Mouse (Mus musculus): ENCODE results near the gene Plekho2. TPM values are rescaled to one million over a fixed set of nuclear protein-coding genes. Genes with fewer than 3 reads are reported as not detected.

The Plekho2 gene
- polyA plus RNA-seq, 1 experiment from 2014 or later = 9.1 TPM

DNA sequence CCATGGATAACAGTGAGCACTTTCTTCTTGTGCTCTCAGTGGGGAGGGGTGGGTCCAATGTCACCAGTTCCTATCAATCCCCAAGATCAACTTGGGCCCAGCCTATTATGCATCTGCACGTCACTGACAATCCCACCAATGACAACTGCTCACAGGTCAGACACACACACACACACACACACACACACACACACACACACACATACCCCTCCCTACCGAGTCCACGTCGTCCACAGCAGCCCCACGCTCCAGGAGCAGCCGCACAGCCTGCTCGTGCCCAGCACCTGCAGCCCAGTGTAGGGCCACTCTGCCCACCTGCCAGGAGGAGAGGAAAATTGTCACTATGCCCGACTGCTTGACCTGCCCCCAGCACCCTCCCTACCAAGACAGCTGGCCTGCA, 65.4 kb downstream of the Plekho2 start:
- H3K27me3 ChIP-seq = peaks cover 6% of the 10 kb centered on the region; the same call in 1 of the 2 replicates
- peaks cover 6% of the 10 kb centered on the region for H3K4me1 ChIP-seq
- H3K36me3 ChIP-seq (replicated peaks) = no peaks in the 10 kb centered on the region
- no peak overlapping the region for H3K9ac ChIP-seq
- peak overlapping the region; percentile 36; the same call in 1 of the 2 replicates for H3K27ac ChIP-seq
- no peaks in the 10 kb centered on the region for H3K9me3 ChIP-seq
- WGBS = 82% methylated on average over 8 of the region's 8 CpGs
- no peak overlapping the region for H3K4me3 ChIP-seq (replicated peaks)
- no peak overlapping the region for H3K4me2 ChIP-seq
- ATAC-seq (ENCODE audit: low FRiP score) = no peak

DNA sequence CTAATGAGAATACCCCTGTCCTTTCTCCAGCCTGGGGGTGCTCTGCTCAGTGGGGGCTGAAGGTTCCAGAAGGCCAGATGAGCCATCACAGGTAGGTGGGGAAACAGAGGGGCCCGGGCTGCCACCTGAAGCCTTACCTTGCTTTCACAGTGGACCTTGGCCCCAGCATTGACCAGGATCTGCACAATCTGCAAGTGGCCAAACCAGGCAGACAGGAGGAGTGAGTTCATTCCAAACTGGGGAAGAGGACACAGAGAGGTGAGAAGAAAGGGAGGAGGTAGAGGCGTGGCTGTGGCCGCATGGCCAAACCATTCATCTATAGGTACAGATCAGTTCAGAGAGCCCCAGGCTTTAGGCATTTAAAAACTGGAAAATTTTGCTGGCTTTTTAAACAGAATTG, 67.3 kb downstream of the Plekho2 start:
- no peaks in the 10 kb centered on the region for H3K9me3 ChIP-seq
- ATAC-seq (ENCODE audit: low FRiP score) = no peak
- H3K9ac ChIP-seq = no peak overlapping the region
- H3K4me3 ChIP-seq (replicated peaks) = no peak overlapping the region
- H3K27me3 ChIP-seq = no peaks in the 10 kb centered on the region; the same call in 1 of the 2 replicates
- 81% methylated on average over 3 of the region's 3 CpGs for WGBS
- H3K4me1 ChIP-seq = peaks cover 6% of the 10 kb centered on the region
- no peaks in the 10 kb centered on the region for H3K36me3 ChIP-seq (replicated peaks)
- no peak overlapping the region for H3K4me2 ChIP-seq
- no peak overlapping the region for H3K27ac ChIP-seq

DNA sequence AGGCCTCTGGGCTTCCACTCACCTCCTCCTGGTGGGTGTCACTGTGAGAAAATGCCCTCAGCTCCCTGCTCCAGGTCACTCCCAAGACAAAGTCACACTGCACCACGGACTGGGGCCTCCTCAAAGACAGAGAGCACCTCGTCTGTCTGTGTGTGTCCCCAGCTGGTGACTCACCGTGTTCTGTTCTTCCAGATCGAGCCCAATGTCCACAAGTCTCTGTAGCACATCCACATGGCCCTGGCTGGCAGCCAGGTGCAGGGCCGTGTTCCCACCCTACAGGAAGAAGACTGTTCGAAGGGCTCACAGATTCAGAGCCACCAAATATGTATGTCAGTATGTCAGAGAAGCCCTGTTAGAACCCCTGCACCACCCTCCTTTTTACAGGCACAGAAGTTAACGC, 71.4 kb downstream of the Plekho2 start:
- Histone ChIP-seq H3K4me3 (replicated peaks) (no peak overlapping the region), H3K9ac (no peak overlapping the region), H3K4me1 (no peaks in the 10 kb centered on the region), H3K27ac (no peak overlapping the region), H3K36me3 (replicated peaks) (no peaks in the 10 kb centered on the region), H3K27me3 (no peaks in the 10 kb centered on the region), H3K4me2 (no peak overlapping the region), H3K9me3 (no peaks in the 10 kb centered on the region)
- 79% methylated on average over 7 of the region's 7 CpGs for WGBS
- ATAC-seq (ENCODE audit: low FRiP score) = no peak

DNA sequence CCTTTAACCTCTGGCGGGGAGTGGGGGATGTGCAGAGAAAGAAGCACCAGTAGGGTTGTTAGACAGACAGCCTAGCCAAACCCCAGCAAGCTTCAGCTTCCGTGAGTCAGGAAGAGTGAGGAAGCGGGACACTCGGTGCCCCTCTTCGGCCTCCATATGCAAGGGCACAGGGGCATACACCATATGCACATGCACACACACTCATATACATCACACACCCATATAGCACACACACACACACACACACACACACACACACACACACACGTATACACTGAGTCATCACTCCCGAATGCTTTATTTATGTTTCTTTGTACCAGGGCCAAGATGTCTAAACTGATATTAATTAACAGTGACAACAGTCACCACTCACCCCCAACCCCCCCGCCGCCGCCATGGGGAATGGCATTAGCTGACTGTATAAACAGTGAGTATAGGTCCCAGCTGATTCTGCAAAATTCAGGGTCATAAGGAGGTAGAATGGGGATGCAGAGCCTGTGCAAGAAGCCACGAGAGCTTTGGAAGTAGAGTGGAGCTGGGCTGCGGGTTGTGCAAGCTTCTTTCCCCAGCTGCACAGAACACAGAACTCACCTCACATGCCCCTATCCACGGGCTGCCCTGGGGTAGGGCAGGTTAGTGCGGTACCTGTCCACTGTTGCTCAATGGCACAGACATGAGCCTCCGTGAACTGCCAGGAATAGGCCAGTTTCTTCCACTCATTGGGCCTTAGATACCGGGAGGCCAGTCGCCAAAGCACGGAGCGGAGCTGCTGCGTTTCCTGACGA, 76.9 kb downstream of the Plekho2 start:
- Histone ChIP-seq H3K4me2 (no peak overlapping the region), H3K4me3 (replicated peaks) (no peak overlapping the region), H3K27me3 (no peaks in the 10 kb centered on the region), H3K9ac (no peak overlapping the region), H3K27ac (no peak overlapping the region), H3K4me1 (no peaks in the 10 kb centered on the region), H3K36me3 (replicated peaks) (no peaks in the 10 kb centered on the region), H3K9me3 (no peaks in the 10 kb centered on the region)
- 87% methylated on average over 21 of the region's 21 CpGs for WGBS
- ATAC-seq (ENCODE audit: low FRiP score) = no peak

Other genes with a start within 250 kb of the Plekho2 start
- gene Pdcd7, start 233.9 kb downstream of the Plekho2 start, polyA plus RNA-seq (2016; fragmentation: Nextera tagmentation; extraction: Ambion mirVana) = 11.9 and 12.1 TPM in 2 replicates
- gene Ubap1l, start 219.0 kb downstream of the Plekho2 start, polyA plus RNA-seq (2016; fragmentation: Nextera tagmentation; extraction: Ambion mirVana) = 0.27 and 0.73 TPM in 2 replicates
- 0.72 and 0.74 TPM in 2 replicates for gene Kbtbd13, start 188.4 kb downstream of the Plekho2 start, polyA plus RNA-seq (2016; fragmentation: Nextera tagmentation; extraction: Ambion mirVana)
- 6.4 and 7.2 TPM in 2 replicates for gene Rasl12, start 181.5 kb downstream of the Plekho2 start, polyA plus RNA-seq (2016; fragmentation: Nextera tagmentation; extraction: Ambion mirVana)
- gene Slc51b, start 157.1 kb downstream of the Plekho2 start, polyA plus RNA-seq (2016; fragmentation: Nextera tagmentation; extraction: Ambion mirVana) = not detected in 2 replicates
- 22.0 and 22.2 TPM in 2 replicates for gene Mtfmt, start 144.3 kb downstream of the Plekho2 start, polyA plus RNA-seq (2016; fragmentation: Nextera tagmentation; extraction: Ambion mirVana)
- 116 and 118 TPM in 2 replicates for gene Spg21, start 119.1 kb downstream of the Plekho2 start, polyA plus RNA-seq (2016; fragmentation: Nextera tagmentation; extraction: Ambion mirVana)
- gene Ankdd1a, start 59.8 kb downstream of the Plekho2 start, polyA plus RNA-seq (2016; fragmentation: Nextera tagmentation; extraction: Ambion mirVana) = 0.18 and 0.28 TPM in 2 replicates
- 28.8 and 33.7 TPM in 2 replicates for gene Pif1, start 7.1 kb upstream of the Plekho2 start, polyA plus RNA-seq (2016; fragmentation: Nextera tagmentation; extraction: Ambion mirVana)
- 9.9 and 10.5 TPM in 2 replicates for gene Rbpms2, start 49.6 kb upstream of the Plekho2 start, polyA plus RNA-seq (2016; fragmentation: Nextera tagmentation; extraction: Ambion mirVana)
- 247 and 249 TPM in 2 replicates for gene Oaz2, start 88.0 kb upstream of the Plekho2 start, polyA plus RNA-seq (2016; fragmentation: Nextera tagmentation; extraction: Ambion mirVana)
- 11.1 and 13.1 TPM in 2 replicates for gene Zfp609, start 247.5 kb upstream of the Plekho2 start, polyA plus RNA-seq (2016; fragmentation: Nextera tagmentation; extraction: Ambion mirVana)

All from forebrain, embryonic 12.5 days (tissue).